Mouse (Mus musculus) hindbrain, postnatal 0 days (tissue): ENCODE results near the gene Spata2. TPM values are rescaled to one million over a fixed set of nuclear protein-coding genes. Genes with fewer than 3 reads are reported as not detected.

Experiments
- ATAC-seq: fragments of 200-750 bp; cut with Nextera tagmentation; 2 replicates; pipeline ENCODE4 v1.8.0; 2017; ENCODE audit warnings: mild to moderate bottlenecking, moderate TSS enrichment, moderate library complexity
- DNase-seq: peaks from one replicate; pipeline ENCODE4 v3.0.0-alpha.2; 2015; ENCODE audit warnings: low spot score
- H3K27ac ChIP-seq: fragments of 300-500 bp; sonication (generic); 2 replicates; pipeline ENCODE4 v1.5.1; 2014; ENCODE audit warnings: mild to moderate bottlenecking
- H3K27me3 ChIP-seq: fragments of 300-500 bp; sonication (generic); 2 replicates; pipeline ENCODE4 v1.6.1; 2014; ENCODE audit warnings: low read length, mixed read lengths; ENCODE audit not compliant: insufficient read depth
- H3K36me3 ChIP-seq: fragments of 300-500 bp; sonication (generic); 2 replicates; pipeline ENCODE4 v1.6.1; 2014; ENCODE audit warnings: low read length, mixed read lengths; ENCODE audit not compliant: insufficient read depth
- H3K4me1 ChIP-seq: fragments of 300-500 bp; sonication (generic); 2 replicates; pipeline ENCODE4 v1.6.1; 2014; ENCODE audit warnings: antibody characterized with exemption, low read length, mixed read lengths; ENCODE audit not compliant: insufficient read depth
- H3K4me2 ChIP-seq: fragments of 300-500 bp; sonication (generic); 2 replicates; pipeline ENCODE4 v1.6.1; 2014; ENCODE audit warnings: low read depth, mild to moderate bottlenecking, low read length, moderate library complexity, mixed read lengths
- H3K4me3 ChIP-seq: fragments of 300-500 bp; sonication (generic); 2 replicates; pipeline ENCODE4 v1.5.1; 2014; ENCODE audit warnings: low read length
- H3K9ac ChIP-seq: fragments of 300-500 bp; sonication (generic); replicated peaks from 2 replicates; pipeline ENCODE4 v1.6.1; 2014; ENCODE audit warnings: mild to moderate bottlenecking, low read length, moderate library complexity, mixed read lengths
- H3K9me3 ChIP-seq: fragments of 300-500 bp; sonication (generic); 2 replicates; pipeline ENCODE4 v1.6.1; 2016; ENCODE audit warnings: low read length, mixed read lengths
- CTCF ChIP-seq: IDR thresholded peaks from 2 replicates; pipeline ENCODE4 v1.5.1; 2016; ENCODE audit warnings: antibody characterized with exemption, control low read depth, low read depth
- WGBS: fragments of 180-500 bp; shearing (Covaris S2); extraction: QIAGEN DNeasy Blood & Tissue Kit; methylation state at CpG from one replicate; pipeline ENCODE4 v1.1.7; 2014; 5-methylcytosine and 5-hydroxymethylcytosine counted together
- polyA plus RNA-seq: library from polyadenylated mRNA; unstranded; fragments of >200 nt; fragmentation: Nextera tagmentation; extraction: Ambion mirVana; gene quantifications from 2 replicates; pipeline ENCODE4 v1.2.1, GENCODE M21; 2015
- total RNA-seq: library from RNA; depleted of rRNA; stranded (reverse); fragments of >200 nt; gene quantifications from 2 replicates; pipeline ENCODE4 v1.2.3, GENCODE M21; 2014; rRNA removed

Spata2 gene
- total RNA-seq, result 41.3 and 45.6 TPM in 2 replicates
- polyA plus RNA-seq, result 27.6 and 29.4 TPM in 2 replicates

- no peak for TF ChIP-seq CTCF
- peak; percentile 89 for ATAC-seq
- peak; percentile 96 for DNase-seq
Measured at GRCm38 (mm10) chr2:167492713-167493636, at the start of gene Spata2. Spata2 (minus strand) TSS chr2:167492887.

DNA sequence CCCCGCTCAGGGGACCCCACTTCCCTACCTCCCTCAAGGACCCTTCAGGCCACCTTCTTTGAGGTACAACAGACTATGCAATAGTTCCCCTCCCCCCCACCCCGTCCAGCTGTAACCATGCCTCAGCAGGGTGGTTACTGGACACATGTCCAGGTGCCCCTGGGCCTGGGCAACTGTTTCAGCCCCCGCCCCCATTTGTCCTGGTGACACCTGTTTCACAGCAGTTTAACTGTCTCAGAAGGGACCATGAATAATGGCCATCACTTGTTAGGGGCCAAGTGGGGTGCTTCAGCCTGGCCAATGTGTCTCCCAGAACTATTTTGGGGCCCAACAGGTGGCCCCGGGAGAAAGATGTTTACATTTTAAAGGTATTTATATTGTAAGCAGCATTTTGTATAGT, 49.7 kb upstream of the Spata2 start:
- no peak for TF ChIP-seq CTCF
- peaks cover 9% of the 10 kb centered on the region; the same call in 1 of the 2 replicates for H3K27me3 ChIP-seq

More at GRCm38 (mm10) chr2:167492713-167493636, at the start of gene Spata2:
- Histone ChIP-seq H3K36me3 (no peaks in the 10 kb centered on the region), H3K27ac (peak within 1 kb of the TSS; percentile 99), H3K9ac (peak within 1 kb of the TSS; percentile 99), H3K4me3 (peak within 1 kb of the TSS; percentile 100), H3K9me3 (no peaks in the 10 kb centered on the region), H3K27me3 (no peaks in the 10 kb centered on the region), H3K4me1 (peaks cover 15% of the 10 kb centered on the region), H3K4me2 (peak within 1 kb of the TSS; percentile 89)
- WGBS, result 1% methylated on average over 63 of the region's 63 CpGs

DNA sequence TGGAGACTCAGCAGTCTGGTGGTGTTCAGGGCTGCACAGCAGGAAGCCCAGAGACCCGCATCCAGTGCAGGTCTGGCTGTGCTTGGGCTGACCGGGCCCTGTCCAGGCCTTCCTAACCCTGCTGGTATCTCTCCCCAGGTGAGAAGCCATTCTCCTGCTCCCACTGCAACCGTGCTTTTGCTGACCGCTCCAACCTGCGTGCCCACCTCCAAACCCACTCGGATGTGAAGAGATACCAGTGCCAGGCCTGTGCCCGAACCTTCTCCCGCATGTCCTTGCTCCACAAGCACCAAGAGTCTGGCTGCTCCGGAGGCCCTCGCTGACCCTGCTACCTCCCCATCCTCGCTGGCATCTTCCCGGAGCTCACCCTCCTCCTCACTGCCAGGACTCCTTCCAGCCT, 49.1 kb upstream of the Spata2 start:
- H3K27me3 ChIP-seq, result peaks cover 13% of the 10 kb centered on the region; the same call in 1 of the 2 replicates
- H3K4me1 ChIP-seq, result 0 out of 2 replicates have a peak, but pooled peaks cover 4% of the 10 kb centered on the region
- no peak overlapping the region for H3K4me2 ChIP-seq

More for the DNA sequence above, 49.7 kb upstream of the Spata2 start:
- no peak overlapping the region for H3K9ac ChIP-seq
- no peak overlapping the region for H3K4me3 ChIP-seq
- H3K4me2 ChIP-seq, result no peak overlapping the region
- H3K9me3 ChIP-seq, result no peaks in the 10 kb centered on the region
- no peak overlapping the region for H3K27ac ChIP-seq
- no peak for ATAC-seq
- H3K36me3 ChIP-seq, result no peaks in the 10 kb centered on the region
- 0 out of 2 replicates have a peak, but pooled peaks cover 4% of the 10 kb centered on the region for H3K4me1 ChIP-seq
- WGBS, result 79% methylated on average over 4 of the region's 4 CpGs
- DNase-seq, result no peak

GRCm38 (mm10) chr2:167541324-167541723, 48.6 kb upstream of the Spata2 start:
- Histone ChIP-seq H3K4me3 (no peak overlapping the region), H3K27ac (no peak overlapping the region), H3K4me1 (0 out of 2 replicates have a peak, but pooled peaks cover 4% of the 10 kb centered on the region), H3K36me3 (no peaks in the 10 kb centered on the region), H3K9me3 (no peaks in the 10 kb centered on the region), H3K4me2 (peak overlapping the region; percentile 35; the same call in 1 of the 2 replicates), H3K9ac (no peak overlapping the region), H3K27me3 (peaks cover 13% of the 10 kb centered on the region; the same call in 1 of the 2 replicates)
- no peak for DNase-seq
- 21% methylated on average over 6 of the region's 6 CpGs for WGBS
- ATAC-seq, result no peak
- no peak for TF ChIP-seq CTCF

More for the DNA sequence above, 49.1 kb upstream of the Spata2 start:
- ATAC-seq, result no peak
- H3K36me3 ChIP-seq, result no peaks in the 10 kb centered on the region
- H3K9me3 ChIP-seq, result no peaks in the 10 kb centered on the region
- no peak overlapping the region for H3K27ac ChIP-seq
- no peak for TF ChIP-seq CTCF
- WGBS, result 70% methylated on average over 12 of the region's 12 CpGs
- H3K9ac ChIP-seq, result no peak overlapping the region
- no peak for DNase-seq
- H3K4me3 ChIP-seq, result no peak overlapping the region

DNA sequence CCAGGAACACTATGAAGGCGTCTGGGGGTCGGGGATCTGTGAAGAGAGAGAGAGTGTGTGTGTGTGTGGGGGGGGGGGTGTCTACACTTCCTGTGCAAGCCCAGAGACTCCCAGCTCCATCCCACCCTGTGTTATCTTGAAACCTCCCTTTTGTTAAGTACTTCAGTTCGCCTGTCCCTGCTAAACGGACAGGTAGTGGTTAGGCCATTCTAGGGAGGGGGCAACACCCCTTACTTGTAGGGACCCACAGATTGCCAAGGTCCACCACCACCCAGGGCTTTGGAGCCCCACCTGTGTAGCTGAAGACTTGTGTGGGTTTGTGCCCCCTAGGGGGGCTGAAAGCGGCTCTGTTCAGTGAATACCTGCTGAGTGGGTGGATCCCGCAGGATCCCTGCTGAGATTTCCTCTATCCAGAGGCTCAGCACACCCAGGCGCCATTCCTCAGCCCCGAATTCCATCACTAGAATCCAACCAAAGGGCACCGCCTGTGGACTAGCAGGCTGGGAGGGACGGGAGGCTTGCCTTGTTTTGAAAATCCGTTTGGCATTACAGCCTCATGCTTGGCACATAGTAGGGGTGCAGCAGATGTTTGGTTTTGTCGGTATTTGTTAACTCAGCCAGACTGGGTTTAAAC, 47.9 kb upstream of the Spata2 start:
- ATAC-seq, result no peak
- peak overlapping the region; percentile 2; the same call in 1 of the 2 replicates for H3K4me3 ChIP-seq
- no peaks in the 10 kb centered on the region for H3K36me3 ChIP-seq
- no peak overlapping the region for H3K9ac ChIP-seq
- H3K27ac ChIP-seq, result no peak overlapping the region
- 0 out of 2 replicates have a peak, but pooled peaks cover 4% of the 10 kb centered on the region for H3K4me1 ChIP-seq
- DNase-seq, result no peak
- 24% methylated on average over 12 of the region's 12 CpGs for WGBS
- TF ChIP-seq CTCF, result no peak
- H3K9me3 ChIP-seq, result no peaks in the 10 kb centered on the region
- peak overlapping the region; percentile 35 for H3K4me2 ChIP-seq
- peaks cover 13% of the 10 kb centered on the region; the same call in 1 of the 2 replicates for H3K27me3 ChIP-seq
